Mouse (Mus musculus) forebrain, embryonic 10.5 days (tissue): ENCODE data around the gene Tpst1. TPM values are rescaled to one million over a fixed set of nuclear protein-coding genes. Genes with fewer than 3 reads are reported as not detected.

Source experiments
- DNase-seq: peaks from one replicate; pipeline ENCODE4 v3.0.0-alpha.2; 2017; ENCODE audit warnings: low spot score; ENCODE audit errors: extremely low spot score
- H3K27ac ChIP-seq: fragments of 300-500 bp; sonication (generic); 2 replicates; pipeline ENCODE4 v1.5.1; 2016; ENCODE audit warnings: mild to moderate bottlenecking
- H3K27me3 ChIP-seq: fragments of 300-500 bp; sonication (generic); 2 replicates; pipeline ENCODE4 v1.6.1; 2016; ENCODE audit warnings: mild to moderate bottlenecking; ENCODE audit not compliant: poor library complexity, severe bottlenecking
- H3K36me3 ChIP-seq: fragments of 300-500 bp; sonication (generic); replicated peaks from 2 replicates; pipeline ENCODE4 v1.6.1; 2016; ENCODE audit warnings: mild to moderate bottlenecking, moderate library complexity
- H3K4me1 ChIP-seq: fragments of 300-500 bp; sonication (generic); 2 replicates; pipeline ENCODE4 v1.6.1; 2016
- H3K4me3 ChIP-seq: fragments of 300-500 bp; sonication (generic); 2 replicates; pipeline ENCODE4 v1.5.1; 2016; ENCODE audit warnings: mild to moderate bottlenecking, moderate library complexity
- H3K9me3 ChIP-seq: fragments of 300-500 bp; sonication (generic); 2 replicates; pipeline ENCODE4 v1.6.1; 2016; ENCODE audit warnings: mild to moderate bottlenecking, moderate library complexity
- WGBS: fragments of 180-500 bp; shearing (Covaris S2); methylation state at CpG from one replicate; pipeline ENCODE4 v1.1.7; 2016; 5-methylcytosine and 5-hydroxymethylcytosine counted together
- polyA plus RNA-seq: library from polyadenylated mRNA; unstranded; fragments of >200 nt; fragmentation: Nextera tagmentation; extraction: Ambion mirVana; gene quantifications from 2 replicates; pipeline ENCODE4 v1.2.1, GENCODE M21; 2016

The Tpst1 gene
- polyA plus RNA-seq, 1 experiment from 2014 or later: 57.0 TPM

- H3K4me3 ChIP-seq: peak within 1 kb of the TSS; percentile 94
- no peaks in the 10 kb centered on the region for H3K27me3 ChIP-seq
- H3K36me3 ChIP-seq: no peaks in the 10 kb centered on the region
- peak; percentile 93 for DNase-seq
- H3K27ac ChIP-seq: peak within 1 kb of the TSS; percentile 92
- WGBS: 1% methylated on average over 62 of the region's 62 CpGs
- H3K9me3 ChIP-seq: no peaks in the 10 kb centered on the region
- H3K4me1 ChIP-seq: peaks cover 29% of the 10 kb centered on the region
Observed at GRCm38 (mm10) chr5:130171423-130171954, 98.4 kb downstream of the Tpst1 start, which contains the start of gene Rabgef1. Rabgef1 (plus strand) TSS chr5:130171798.

DNA sequence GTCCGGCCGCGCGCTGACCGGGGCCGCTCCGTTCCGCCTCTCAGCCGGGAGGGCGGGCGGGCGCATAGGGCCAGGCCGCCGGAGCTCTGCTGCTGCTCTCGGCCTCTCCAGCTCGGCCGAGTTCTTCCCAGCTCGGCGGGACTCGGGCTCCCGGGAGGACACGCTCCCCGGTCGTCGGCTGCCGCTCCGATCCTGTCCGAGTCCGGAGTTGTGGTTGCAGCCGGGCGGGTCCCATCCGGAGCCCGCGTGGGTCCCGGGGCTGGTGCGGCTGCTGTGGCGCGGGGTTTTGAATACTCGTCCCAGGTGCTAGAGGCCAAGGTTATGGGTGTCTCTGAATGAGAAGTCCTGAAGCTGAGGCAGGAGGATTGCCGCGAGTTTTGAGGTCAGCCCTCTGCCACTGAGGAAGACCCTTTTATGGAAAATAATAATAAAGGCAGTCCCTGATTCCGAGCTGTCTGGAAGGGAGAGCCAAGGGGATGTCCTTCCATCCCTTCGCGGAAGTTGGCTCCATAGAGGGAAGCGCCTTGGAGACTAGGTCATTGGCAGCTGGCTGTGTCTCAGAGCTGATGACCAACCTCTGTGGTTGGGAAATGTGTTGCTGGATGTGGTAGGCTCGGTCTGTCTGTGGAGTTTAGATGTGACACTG lies 99.0 kb downstream of the Tpst1 start:
- Histone ChIP-seq H3K27ac (peak overlapping the region; percentile 92), H3K27me3 (no peaks in the 10 kb centered on the region), H3K4me1 (peaks cover 29% of the 10 kb centered on the region), H3K36me3 (no peaks in the 10 kb centered on the region), H3K9me3 (no peaks in the 10 kb centered on the region), H3K4me3 (peak overlapping the region; percentile 94)
- WGBS: under 1% methylated on average over 40 of the region's 46 CpGs
- DNase-seq: no peak

- Histone ChIP-seq H3K36me3 (no peaks in the 10 kb centered on the region), H3K9me3 (no peaks in the 10 kb centered on the region), H3K4me3 (peak overlapping the region; percentile 94), H3K27ac (no peak overlapping the region), H3K27me3 (no peaks in the 10 kb centered on the region), H3K4me1 (peaks cover 32% of the 10 kb centered on the region)
- WGBS: 93% methylated on average over 4 of the region's 4 CpGs
- DNase-seq: no peak
Observed at GRCm38 (mm10) chr5:130173012-130173411, 99.9 kb downstream of the Tpst1 start.

DNA sequence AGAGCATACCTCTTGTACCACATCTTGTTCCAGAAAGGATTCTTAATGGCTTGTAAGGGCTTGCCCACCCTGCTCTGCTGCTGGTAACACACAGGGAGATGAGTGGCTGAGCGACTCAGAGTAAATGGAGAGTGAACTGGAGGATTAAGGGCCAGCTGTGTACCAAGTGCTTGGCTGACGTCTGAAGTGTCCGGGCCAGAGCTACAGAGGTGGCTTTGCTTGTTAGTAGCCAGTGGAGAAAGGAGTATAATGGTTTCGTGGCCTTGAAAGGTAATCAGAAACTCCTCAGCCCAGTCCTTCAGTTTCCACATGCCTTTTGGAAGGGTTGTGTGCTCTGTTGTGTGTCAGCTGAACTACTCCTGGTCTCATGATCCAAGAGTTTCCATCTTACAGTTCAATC lies 104.7 kb downstream of the Tpst1 start:
- DNase-seq: no peak
- Histone ChIP-seq H3K27me3 (no peaks in the 10 kb centered on the region), H3K4me3 (no peak overlapping the region), H3K9me3 (no peaks in the 10 kb centered on the region), H3K4me1 (peaks cover 15% of the 10 kb centered on the region), H3K36me3 (no peaks in the 10 kb centered on the region), H3K27ac (no peak overlapping the region)
- 61% methylated on average over 4 of the region's 4 CpGs for WGBS

DNA sequence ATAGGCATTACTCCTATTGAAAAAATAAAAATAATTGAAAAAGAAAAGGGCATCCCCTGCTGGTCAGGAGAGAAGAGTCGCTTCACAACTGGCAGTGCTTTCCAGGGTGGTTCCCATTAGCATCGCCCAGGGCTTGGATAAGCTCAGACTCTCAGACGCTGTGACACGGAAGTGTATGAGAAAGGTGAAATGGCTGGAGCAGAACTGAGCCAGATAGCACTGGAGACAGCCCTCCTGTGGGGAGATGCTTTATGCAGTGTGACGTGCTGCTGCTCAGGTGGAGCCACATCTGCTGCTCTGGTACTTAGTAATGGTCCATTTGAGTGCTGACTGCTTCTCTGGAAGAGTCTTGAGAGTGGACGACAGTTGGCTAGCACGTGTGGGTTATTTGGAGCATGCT lies 107.2 kb downstream of the Tpst1 start:
- no peak overlapping the region for H3K27ac ChIP-seq
- peaks cover 4% of the 10 kb centered on the region; the same call in 1 of the 2 replicates for H3K4me1 ChIP-seq
- WGBS: 76% methylated on average over 7 of the region's 7 CpGs
- no peaks in the 10 kb centered on the region for H3K36me3 ChIP-seq
- DNase-seq: no peak
- H3K4me3 ChIP-seq: no peak overlapping the region
- no peaks in the 10 kb centered on the region for H3K9me3 ChIP-seq
- no peaks in the 10 kb centered on the region for H3K27me3 ChIP-seq

DNA sequence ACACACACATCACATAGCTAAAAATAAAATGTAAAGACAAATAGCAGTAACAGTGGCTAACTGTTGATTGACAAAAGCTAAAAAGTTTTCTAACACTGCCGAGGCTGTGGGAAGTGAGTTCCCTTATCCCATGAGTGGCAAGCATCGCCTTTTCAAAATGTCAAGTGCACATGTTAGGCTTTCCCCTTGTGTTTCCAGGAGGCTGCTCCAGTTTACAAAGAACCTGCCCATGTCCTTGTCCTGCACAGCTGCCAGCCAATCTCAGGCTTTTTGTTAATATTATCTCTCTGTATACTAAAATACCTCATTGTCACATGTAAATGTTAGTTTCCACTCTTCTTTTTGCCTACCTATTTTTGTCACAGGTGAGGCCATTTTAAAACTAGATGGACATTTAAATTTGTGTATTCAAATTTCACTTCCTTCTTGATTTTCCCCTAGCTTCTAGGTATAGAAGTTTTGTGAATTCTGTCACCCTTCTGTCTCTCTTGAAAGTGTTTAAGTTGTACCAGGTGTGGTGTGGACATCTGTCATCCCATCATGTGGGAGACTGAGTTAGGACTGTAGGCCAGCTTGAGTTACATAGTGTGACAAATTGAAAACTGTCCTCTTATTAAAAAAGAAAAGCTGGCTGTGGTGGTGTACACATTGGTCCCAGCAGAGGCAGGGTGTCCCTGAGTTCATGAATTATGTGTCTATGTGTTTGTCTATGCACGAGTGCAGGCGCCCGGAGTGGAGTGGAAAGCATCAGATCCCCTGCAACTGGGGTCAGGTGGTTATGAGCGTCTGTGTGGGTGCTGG lies 108.8 kb downstream of the Tpst1 start:
- no peaks in the 10 kb centered on the region for H3K36me3 ChIP-seq
- peaks cover 6% of the 10 kb centered on the region; the same call in 1 of the 2 replicates for H3K4me1 ChIP-seq
- H3K27me3 ChIP-seq: no peaks in the 10 kb centered on the region
- H3K4me3 ChIP-seq: no peak overlapping the region
- no peaks in the 10 kb centered on the region for H3K9me3 ChIP-seq
- WGBS: 93% methylated on average over 6 of the region's 6 CpGs
- DNase-seq: no peak
- H3K27ac ChIP-seq: no peak overlapping the region

- Histone ChIP-seq H3K27ac (no peak overlapping the region), H3K27me3 (no peaks in the 10 kb centered on the region), H3K4me3 (no peak overlapping the region), H3K36me3 (0 out of 2 replicates have a peak, but pooled peaks cover 2% of the 10 kb centered on the region), H3K4me1 (peaks cover 11% of the 10 kb centered on the region; the same call in 1 of the 2 replicates), H3K9me3 (no peaks in the 10 kb centered on the region)
- WGBS: 88% methylated on average over 3 of the region's 3 CpGs
- no peak for DNase-seq
Observed at GRCm38 (mm10) chr5:130182541-130182821, 109.4 kb downstream of the Tpst1 start.

- Histone ChIP-seq H3K36me3 (peaks cover 17% of the 10 kb centered on the region), H3K27ac (no peak overlapping the region), H3K27me3 (no peaks in the 10 kb centered on the region), H3K4me3 (no peak overlapping the region), H3K4me1 (peaks cover 7% of the 10 kb centered on the region; the same call in 1 of the 2 replicates), H3K9me3 (no peaks in the 10 kb centered on the region)
- WGBS: 90% methylated on average over 9 of the region's 9 CpGs
- no peak for DNase-seq
Observed at GRCm38 (mm10) chr5:130184193-130184856, 111.2 kb downstream of the Tpst1 start.

GRCm38 (mm10) chr5:130185312-130185711 lies 112.2 kb downstream of the Tpst1 start:
- DNase-seq: no peak
- Histone ChIP-seq H3K4me1 (peaks cover 7% of the 10 kb centered on the region; the same call in 1 of the 2 replicates), H3K9me3 (no peaks in the 10 kb centered on the region), H3K27me3 (no peaks in the 10 kb centered on the region), H3K27ac (no peak overlapping the region), H3K4me3 (no peak overlapping the region), H3K36me3 (peaks cover 27% of the 10 kb centered on the region)
- 90% methylated on average over 6 of the region's 6 CpGs for WGBS

Other genes starting within 250 kb of the Tpst1 start
- gene Sumf2, start 226.3 kb upstream of the Tpst1 start, polyA plus RNA-seq: 42.2 and 46.3 TPM in 2 replicates
- 1,073 and 1,078 TPM in 2 replicates for gene Chchd2, start 185.9 kb upstream of the Tpst1 start, polyA plus RNA-seq
- 5.6 and 5.8 TPM in 2 replicates for gene Zbed5, start 177.6 kb upstream of the Tpst1 start, polyA plus RNA-seq
- 0.15 and 0.26 TPM in 2 replicates for gene Phkg1, start 174.8 kb upstream of the Tpst1 start, polyA plus RNA-seq
- gene Nupr1l, start 164.8 kb upstream of the Tpst1 start, polyA plus RNA-seq: 3.3 and 4.9 TPM in 2 replicates
- 33.0 and 33.4 TPM in 2 replicates for gene Vkorc1l1, start 131.4 kb upstream of the Tpst1 start, polyA plus RNA-seq
- gene Gusb, start 70.3 kb upstream of the Tpst1 start, polyA plus RNA-seq: 32.2 and 35.6 TPM in 2 replicates
- gene Asl, start 44.1 kb upstream of the Tpst1 start, polyA plus RNA-seq: 33.2 and 36.6 TPM in 2 replicates
- 61.3 and 64.0 TPM in 2 replicates for gene Crcp, start 44.0 kb upstream of the Tpst1 start, polyA plus RNA-seq
- 3.6 and 3.9 TPM in 2 replicates for gene Kctd7, start 71.5 kb downstream of the Tpst1 start, polyA plus RNA-seq
- 23.3 and 25.4 TPM in 2 replicates for gene Rabgef1, start 98.5 kb downstream of the Tpst1 start, polyA plus RNA-seq
- 35.8 and 39.2 TPM in 2 replicates for gene Tmem248, start 143.8 kb downstream of the Tpst1 start, polyA plus RNA-seq
- gene Sbds, start 182.2 kb downstream of the Tpst1 start, polyA plus RNA-seq: 69.5 and 76.7 TPM in 2 replicates
- 32.2 and 32.5 TPM in 2 replicates for gene Tyw1, start 182.3 kb downstream of the Tpst1 start, polyA plus RNA-seq